Mouse (Mus musculus): ENCODE data around the gene Krt222. TPM values are rescaled to one million over a fixed set of nuclear protein-coding genes. Genes with fewer than 3 reads are reported as not detected.

Krt222 gene
- polyA plus RNA-seq (2011; ENCODE audit: insufficient read length, low read depth, missing spikeins) = 0.49 TPM in 1 of 2 replicates, not detected in the other

DNA sequence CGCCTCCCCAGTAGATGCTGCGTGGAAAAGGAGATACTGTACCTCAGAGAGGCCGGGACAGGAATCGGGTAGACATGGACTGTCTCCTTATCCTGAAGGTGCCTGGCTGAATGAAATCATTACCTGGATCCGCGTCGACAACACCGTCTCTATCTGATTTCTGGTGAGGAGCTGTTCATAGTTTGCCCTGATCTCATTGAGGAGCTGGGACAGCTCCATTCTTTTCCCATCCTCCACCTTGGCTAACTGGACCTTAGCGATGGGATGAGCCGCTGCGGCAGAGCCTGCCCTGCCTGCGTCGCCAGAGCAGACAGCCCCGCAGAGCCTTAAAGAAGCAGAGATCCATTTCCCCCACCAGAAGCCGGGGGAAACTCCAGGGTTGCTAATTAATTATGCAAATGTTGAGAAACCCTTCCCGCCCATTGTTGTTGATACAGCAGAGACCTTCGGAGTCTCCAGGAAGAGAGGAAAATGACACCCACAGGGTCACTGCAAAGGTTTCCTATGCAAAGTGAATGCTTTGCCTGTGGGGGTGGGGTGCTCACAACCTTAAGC, at the start of gene Krt222:
Gene Krt222, minus strand, starts transcription at position 266 of the 555 bp plus-strand sequence.
- Histone ChIP-seq H3K4me1 (ENCODE audit: control insufficient read depth, insufficient read depth, low read length) (no peaks in the 10 kb centered on the region), H3K4me3 (ENCODE audit: insufficient read depth, low read length) (no peak within 1 kb of the TSS), H3K27ac (ENCODE audit: insufficient read depth, low read length) (no peak within 1 kb of the TSS)
- no peak for TF ChIP-seq CTCF (IDR thresholded peaks at IDR 0.05; ENCODE audit: borderline replicate concordance, insufficient read depth, low read length)
- no peak for TF ChIP-seq POLR2A (IDR thresholded peaks at IDR 0.05; ENCODE audit: low read depth, low read length)

DNA sequence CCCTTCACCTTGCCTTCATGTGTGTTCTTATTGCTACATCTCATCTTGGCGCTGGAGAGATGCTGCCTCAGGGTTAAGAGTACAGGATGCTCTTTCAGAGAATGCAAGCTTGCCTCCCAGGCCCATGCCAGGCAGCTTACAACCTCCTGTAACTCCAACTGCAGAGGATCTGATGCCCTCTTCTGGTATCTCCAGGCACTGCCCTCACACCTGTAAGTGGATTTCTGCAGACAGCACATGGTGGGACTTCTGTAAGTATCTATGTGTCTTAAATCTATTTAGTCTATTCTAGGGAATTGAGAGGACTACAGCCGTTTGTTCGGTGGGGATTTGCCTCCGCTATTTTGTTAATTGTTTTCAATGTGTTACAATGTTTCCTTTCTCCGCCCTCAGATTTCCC, 49.0 kb upstream of the Krt222 start:
- Histone ChIP-seq H3K27ac (ENCODE audit: insufficient read depth, low read length) (no peak overlapping the region), H3K4me3 (ENCODE audit: insufficient read depth, low read length) (no peak overlapping the region), H3K4me1 (ENCODE audit: control insufficient read depth, insufficient read depth, low read length) (no peaks in the 10 kb centered on the region)
- TF ChIP-seq POLR2A (IDR thresholded peaks at IDR 0.05; ENCODE audit: low read depth, low read length) (no peak), CTCF (IDR thresholded peaks at IDR 0.05; ENCODE audit: borderline replicate concordance, insufficient read depth, low read length) (no peak)

DNA sequence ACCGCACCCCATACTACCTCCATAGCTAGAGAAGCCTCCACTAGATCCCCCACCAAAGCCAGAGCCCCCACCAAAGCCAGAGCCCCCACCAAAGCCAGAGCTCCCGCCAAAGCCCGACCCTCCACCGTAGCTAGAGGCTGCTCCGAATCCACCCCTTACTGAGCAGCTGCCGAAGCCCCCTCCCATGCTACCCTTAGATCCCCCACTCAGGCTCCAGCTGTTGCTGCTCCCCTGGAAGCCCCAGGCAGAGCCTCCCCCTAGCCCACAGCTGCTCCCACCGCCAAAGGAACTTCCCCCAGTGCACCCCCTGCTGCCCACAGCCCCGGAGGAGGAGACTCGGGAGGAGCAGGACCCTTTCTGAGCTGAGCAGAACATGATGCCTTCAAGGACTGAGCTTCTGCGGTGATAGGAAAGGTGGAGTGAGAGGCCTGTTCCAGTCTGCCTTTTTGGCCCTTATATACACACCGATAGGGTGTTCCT, 41.0 kb upstream of the Krt222 start, which contains the start of gene Krt24:
Gene Krt24, minus strand, starts transcription at position 430 of the 480 bp plus-strand sequence.
- TF ChIP-seq POLR2A (IDR thresholded peaks at IDR 0.05; ENCODE audit: low read depth, low read length) = no peak
- TF ChIP-seq CTCF (IDR thresholded peaks at IDR 0.05; ENCODE audit: borderline replicate concordance, insufficient read depth, low read length) = no peak
- no peak within 1 kb of the TSS for H3K27ac ChIP-seq (ENCODE audit: insufficient read depth, low read length)
- no peaks in the 10 kb centered on the region for H3K4me1 ChIP-seq (ENCODE audit: control insufficient read depth, insufficient read depth, low read length)

DNA sequence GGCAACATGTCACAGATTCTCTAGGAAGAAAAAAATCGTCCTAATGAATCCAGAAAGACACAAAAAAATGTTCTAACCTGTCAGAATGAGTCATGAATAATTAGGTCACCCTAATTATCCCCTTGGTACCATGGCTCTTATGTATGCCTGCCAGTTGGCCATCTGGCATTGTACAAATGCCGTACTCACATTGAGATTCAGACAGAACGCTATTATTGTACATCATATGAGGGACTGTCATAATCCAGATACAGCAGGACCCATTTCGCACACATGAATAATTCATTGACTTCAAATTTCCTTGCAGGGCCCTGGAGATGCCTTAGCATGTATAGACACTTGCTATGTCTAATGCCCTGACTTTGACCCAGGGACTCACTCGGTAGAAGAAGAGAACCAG, 40.1 kb upstream of the Krt222 start:
- TF ChIP-seq POLR2A (IDR thresholded peaks at IDR 0.05; ENCODE audit: low read depth, low read length) (no peak), CTCF (IDR thresholded peaks at IDR 0.05; ENCODE audit: borderline replicate concordance, insufficient read depth, low read length) (no peak)
- no peak overlapping the region for H3K4me3 ChIP-seq (ENCODE audit: insufficient read depth, low read length)
- no peak overlapping the region for H3K27ac ChIP-seq (ENCODE audit: insufficient read depth, low read length)
- no peaks in the 10 kb centered on the region for H3K4me1 ChIP-seq (ENCODE audit: control insufficient read depth, insufficient read depth, low read length)

More for the DNA sequence above, 41.0 kb upstream of the Krt222 start, which contains the start of gene Krt24:
- H3K4me3 ChIP-seq (ENCODE audit: insufficient read depth, low read length) = no peak within 1 kb of the TSS

DNA sequence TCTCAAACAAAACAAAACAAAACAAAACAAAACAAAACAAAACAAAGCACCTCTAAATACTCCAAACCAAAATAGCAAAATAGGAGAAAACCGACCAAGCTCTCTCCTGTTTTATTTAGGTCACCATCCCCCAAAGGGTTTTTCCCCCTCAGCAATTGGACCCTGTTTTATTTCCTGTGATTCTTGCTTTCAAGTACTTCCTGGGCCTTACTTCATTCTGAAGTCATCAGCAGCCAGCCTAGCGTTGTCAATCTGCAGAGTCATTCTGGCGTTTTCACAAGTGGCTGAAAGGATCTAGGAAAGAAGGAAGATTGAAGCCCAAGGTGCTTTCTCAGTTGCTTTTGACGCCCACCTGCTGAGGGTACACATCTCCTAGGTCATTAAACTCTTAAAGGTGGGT, 39.4 kb upstream of the Krt222 start:
- TF ChIP-seq CTCF (IDR thresholded peaks at IDR 0.05; ENCODE audit: borderline replicate concordance, insufficient read depth, low read length) (no peak), POLR2A (IDR thresholded peaks at IDR 0.05; ENCODE audit: low read depth, low read length) (no peak)
- Histone ChIP-seq H3K27ac (ENCODE audit: insufficient read depth, low read length) (no peak overlapping the region), H3K4me1 (ENCODE audit: control insufficient read depth, insufficient read depth, low read length) (no peaks in the 10 kb centered on the region), H3K4me3 (ENCODE audit: insufficient read depth, low read length) (no peak overlapping the region)

DNA sequence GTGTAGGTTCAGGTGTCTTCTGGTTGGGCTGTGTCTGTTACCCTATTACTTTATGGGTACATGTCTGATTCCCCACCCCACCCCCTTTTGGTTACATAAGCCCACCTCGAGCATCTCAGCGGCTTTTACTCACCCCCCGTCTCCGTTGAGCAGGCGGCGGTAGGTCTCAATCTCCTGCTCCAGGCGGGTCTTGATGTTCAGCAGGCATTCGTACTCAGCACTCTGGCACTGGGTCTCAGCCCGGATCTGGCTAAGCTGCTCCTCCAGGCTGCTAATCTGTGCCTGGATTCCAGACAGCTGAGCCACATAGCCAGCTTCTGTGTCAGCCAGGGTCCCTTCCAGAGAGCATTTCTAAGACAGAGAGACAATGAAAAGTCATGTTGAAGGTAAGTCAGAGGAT, 37.2 kb upstream of the Krt222 start:
- TF ChIP-seq CTCF (IDR thresholded peaks at IDR 0.05; ENCODE audit: borderline replicate concordance, insufficient read depth, low read length) (no peak), POLR2A (IDR thresholded peaks at IDR 0.05; ENCODE audit: low read depth, low read length) (no peak)
- Histone ChIP-seq H3K4me3 (ENCODE audit: insufficient read depth, low read length) (no peak overlapping the region), H3K27ac (ENCODE audit: insufficient read depth, low read length) (no peak overlapping the region), H3K4me1 (ENCODE audit: control insufficient read depth, insufficient read depth, low read length) (no peaks in the 10 kb centered on the region)

DNA sequence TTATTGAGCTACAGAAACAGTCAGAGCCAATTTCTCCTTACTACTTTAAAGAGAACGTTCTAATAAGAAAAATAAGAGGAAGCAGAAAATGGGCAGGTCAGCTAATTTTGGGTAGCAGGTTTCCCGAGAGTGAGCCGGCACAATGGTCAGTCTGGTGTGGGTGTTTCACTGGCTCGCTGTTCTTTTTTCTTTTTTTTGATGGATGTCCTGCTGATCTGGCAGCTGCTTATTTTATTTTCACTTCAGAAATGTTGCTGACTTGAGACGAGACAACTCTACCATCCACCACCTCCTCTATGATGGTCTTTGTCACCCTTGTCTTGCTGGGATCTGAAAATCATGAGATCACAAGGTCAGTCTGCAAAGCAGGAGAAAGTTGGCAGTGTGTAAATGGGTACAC, 36.1 kb upstream of the Krt222 start:
- TF ChIP-seq POLR2A (IDR thresholded peaks at IDR 0.05; ENCODE audit: low read depth, low read length) (no peak), CTCF (IDR thresholded peaks at IDR 0.05; ENCODE audit: borderline replicate concordance, insufficient read depth, low read length) (no peak)
- Histone ChIP-seq H3K4me3 (ENCODE audit: insufficient read depth, low read length) (no peak overlapping the region), H3K27ac (ENCODE audit: insufficient read depth, low read length) (no peak overlapping the region), H3K4me1 (ENCODE audit: control insufficient read depth, insufficient read depth, low read length) (no peaks in the 10 kb centered on the region)

DNA sequence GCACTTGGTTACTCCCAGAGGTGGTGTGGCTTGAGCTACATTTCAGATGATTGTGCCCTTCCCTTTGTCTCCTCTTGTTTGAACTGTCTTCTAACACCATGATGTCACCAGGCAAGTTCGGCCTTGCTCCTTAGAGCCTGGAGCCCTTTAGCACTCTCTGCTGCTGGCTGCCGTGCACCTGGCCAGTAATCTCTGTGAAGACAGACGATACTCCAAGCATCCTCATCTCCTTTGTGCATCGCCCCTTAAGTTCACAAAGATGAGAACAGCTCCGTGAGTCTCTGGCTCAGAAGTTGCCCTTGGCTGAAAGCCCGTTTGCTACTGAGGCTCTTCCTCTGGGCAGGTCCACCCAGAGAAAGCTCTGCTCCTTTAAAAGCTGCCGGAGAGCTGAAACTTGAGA, 32.9 kb upstream of the Krt222 start:
- Histone ChIP-seq H3K4me3 (ENCODE audit: insufficient read depth, low read length) (no peak overlapping the region), H3K27ac (ENCODE audit: insufficient read depth, low read length) (no peak overlapping the region)
- no peak for TF ChIP-seq POLR2A (IDR thresholded peaks at IDR 0.05; ENCODE audit: low read depth, low read length)
- no peak for TF ChIP-seq CTCF (IDR thresholded peaks at IDR 0.05; ENCODE audit: borderline replicate concordance, insufficient read depth, low read length)

DNA sequence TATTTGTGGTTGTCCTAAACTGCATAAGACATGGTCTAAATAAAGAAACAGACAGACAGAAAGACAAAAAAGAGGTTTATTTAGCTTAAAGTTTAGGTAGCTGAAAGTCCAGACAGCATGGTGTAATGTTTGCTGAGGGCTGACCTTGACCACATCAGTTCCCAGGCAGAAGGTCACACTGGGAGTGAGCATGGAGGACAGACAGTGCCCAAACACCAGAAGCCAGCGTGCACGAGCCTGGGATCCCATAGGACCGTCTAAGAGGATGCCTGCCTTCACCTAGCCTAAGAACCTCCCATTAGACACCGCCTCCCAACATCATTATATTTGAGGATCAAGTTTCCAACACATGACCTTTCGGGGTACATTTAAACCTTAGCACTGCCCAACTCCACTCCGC, 31.7 kb upstream of the Krt222 start:
- TF ChIP-seq CTCF (IDR thresholded peaks at IDR 0.05; ENCODE audit: borderline replicate concordance, insufficient read depth, low read length) (no peak), POLR2A (IDR thresholded peaks at IDR 0.05; ENCODE audit: low read depth, low read length) (no peak)
- Histone ChIP-seq H3K27ac (ENCODE audit: insufficient read depth, low read length) (no peak overlapping the region), H3K4me1 (ENCODE audit: control insufficient read depth, insufficient read depth, low read length) (no peaks in the 10 kb centered on the region), H3K4me3 (ENCODE audit: insufficient read depth, low read length) (no peak overlapping the region)

More for the DNA sequence above, 32.9 kb upstream of the Krt222 start:
- no peaks in the 10 kb centered on the region for H3K4me1 ChIP-seq (ENCODE audit: control insufficient read depth, insufficient read depth, low read length)

DNA sequence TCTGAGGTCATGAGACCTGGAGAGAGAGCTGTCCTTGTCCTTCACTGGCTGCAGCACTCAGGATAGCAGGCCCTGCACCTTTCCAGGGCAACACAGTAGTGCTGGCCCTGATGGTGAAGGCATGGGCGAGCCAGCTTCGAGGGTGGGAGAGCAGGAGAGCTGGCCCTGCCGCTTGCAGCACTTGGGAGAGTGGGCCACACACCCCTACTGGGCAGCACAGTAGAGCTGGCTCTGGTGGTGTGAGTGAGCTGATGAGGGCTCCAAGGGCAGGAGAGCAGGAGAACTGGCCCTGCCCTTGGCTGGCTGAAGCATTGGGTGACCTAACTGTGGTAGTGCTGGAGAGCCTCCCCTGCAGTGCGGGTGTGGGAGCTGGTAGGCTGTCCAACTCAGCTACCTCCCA, 28.8 kb upstream of the Krt222 start:
- no peak overlapping the region for H3K4me3 ChIP-seq (ENCODE audit: insufficient read depth, low read length)
- H3K4me1 ChIP-seq (ENCODE audit: control insufficient read depth, insufficient read depth, low read length) = no peaks in the 10 kb centered on the region
- no peak for TF ChIP-seq CTCF (IDR thresholded peaks at IDR 0.05; ENCODE audit: borderline replicate concordance, insufficient read depth, low read length)
- TF ChIP-seq POLR2A (IDR thresholded peaks at IDR 0.05; ENCODE audit: low read depth, low read length) = no peak

More for the DNA sequence above, 28.8 kb upstream of the Krt222 start:
- H3K27ac ChIP-seq (ENCODE audit: insufficient read depth, low read length) = no peak overlapping the region
